Mouse (Mus musculus) frontal cortex, postnatal 36 days (tissue): ENCODE data around the gene Thegl.
"Not testable (repeated sequence)": the region's sequence is repeated elsewhere in the genome, so short reads cannot be mapped to it uniquely, and the experiment has no call there.

Source experiments
- DNase-seq, 2 experiments: peaks; one replicate each; pipeline ENCODE4 v3.0.0; 2022; ENCODE audit warnings: low spot score in 2 of 2

The Thegl gene

GRCm38 (mm10) chr5:77094510-77095491 lies 79.0 kb downstream of the Thegl start:
- peak; percentile 34 to 54 for DNase-seq

GRCm38 (mm10) chr5:77096194-77096593 lies 80.4 kb downstream of the Thegl start:
- not testable (repeated sequence) for DNase-seq

GRCm38 (mm10) chr5:77097686-77098085 lies 81.9 kb downstream of the Thegl start:
- no peak for DNase-seq

- DNase-seq, result no peak
These were observed 83.1 kb downstream of the Thegl start for GRCm38 (mm10) chr5:77098874-77099273.

GRCm38 (mm10) chr5:77099317-77099996 lies 83.6 kb downstream of the Thegl start:
- DNase-seq, result no peak

- no peak for DNase-seq
These were observed 84.2 kb downstream of the Thegl start for GRCm38 (mm10) chr5:77099997-77100380.

GRCm38 (mm10) chr5:77100691-77101090 lies 84.9 kb downstream of the Thegl start:
- no peak for DNase-seq

- no peak for DNase-seq
These were observed 86.9 kb downstream of the Thegl start for GRCm38 (mm10) chr5:77102522-77103365.

GRCm38 (mm10) chr5:77107146-77107822 lies 91.5 kb downstream of the Thegl start:
- DNase-seq, result no peak

GRCm38 (mm10) chr5:77108806-77109205 lies 93.0 kb downstream of the Thegl start:
- no peak for DNase-seq

- no peak for DNase-seq
These were observed 94.0 kb downstream of the Thegl start for GRCm38 (mm10) chr5:77109814-77110213.
